Mouse (Mus musculus): ENCODE measurements around the gene Psmb1. TPM values are rescaled to one million over a fixed set of nuclear protein-coding genes. Genes with fewer than 3 reads are reported as not detected.
A peak's percentile ranks its signal among the peaks of the same experiment; 100 is the strongest.
"Not testable (repeated sequence)": the region's sequence is repeated elsewhere in the genome, so short reads cannot be mapped to it uniquely, and the experiment has no call there.

Gene Psmb1
- total and polyA plus RNA-seq, 3 experiments, result 200 to 445 (median 222) TPM

DNA sequence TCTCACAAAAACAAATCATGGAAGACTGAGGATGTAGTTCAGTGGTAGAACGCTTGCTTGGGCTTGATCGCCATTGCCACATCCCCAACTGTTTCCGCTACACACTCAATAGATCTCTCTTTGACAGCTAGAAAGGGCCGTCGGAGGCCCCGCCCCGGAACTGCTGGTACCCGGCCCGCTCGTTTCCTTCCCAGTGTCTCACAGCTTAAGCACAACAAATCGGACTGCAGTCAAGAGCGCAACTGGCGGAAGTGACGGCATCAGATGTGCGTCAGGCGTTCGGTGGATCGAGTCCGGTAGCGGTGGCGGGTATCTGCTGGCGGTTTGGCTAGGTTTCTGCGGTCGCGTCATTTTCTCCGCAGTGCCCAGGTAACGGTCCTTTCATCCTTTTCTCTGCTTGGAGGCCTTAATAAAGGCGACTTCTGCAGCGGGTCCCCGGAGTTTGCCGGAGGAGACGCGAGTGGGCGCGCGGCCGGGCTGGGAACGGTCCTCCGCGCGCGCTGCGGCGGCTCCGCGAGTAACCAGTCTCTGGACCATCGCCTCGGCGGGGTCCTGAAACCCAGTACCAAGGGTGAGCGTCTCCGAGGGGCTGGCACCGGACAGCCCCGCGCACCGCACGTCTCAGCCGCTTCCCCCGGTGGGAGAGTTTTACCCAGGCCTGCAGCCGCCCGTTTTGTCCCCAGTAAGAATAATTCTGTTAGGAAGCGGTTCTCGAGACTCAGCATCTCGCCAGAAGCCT, at the start of gene Psmb1, which contains the start of gene Tbp (continued):
- TF ChIP-seq MYC (IDR thresholded peaks at IDR 0.05; ENCODE audit: low read depth, low read length), result no peak; the same call in 1 of the 2 replicates
- TF ChIP-seq GATA1 (IDR thresholded peaks at IDR 0.05; ENCODE audit: low read depth, low read length), result no peak
- TF ChIP-seq MYB (IDR thresholded peaks at IDR 0.05; ENCODE audit: low read depth, low read length), result peak; percentile 91
- TF ChIP-seq RCOR1 (IDR thresholded peaks at IDR 0.05; ENCODE audit: low read depth, low read length), result no peak; the same call in 1 of the 2 replicates

DNA sequence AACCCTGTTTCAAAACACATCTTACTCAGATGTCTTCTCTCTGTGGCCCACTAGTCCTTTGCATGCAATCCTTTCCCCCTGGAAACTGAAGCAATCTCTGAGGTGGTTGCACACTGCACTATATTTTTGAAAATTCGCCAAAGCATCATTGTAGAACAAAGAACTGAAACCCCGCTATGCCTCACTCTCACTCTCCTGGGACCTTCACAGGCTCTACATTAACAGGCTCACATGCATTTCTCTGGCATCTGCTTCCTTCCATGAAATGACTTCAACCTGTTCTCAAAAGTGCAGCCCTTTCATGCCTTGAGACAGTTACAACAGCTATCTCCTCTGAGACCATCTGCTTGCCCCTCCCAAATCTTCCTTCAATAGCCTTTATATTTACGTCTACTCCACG, 46.9 kb upstream of the Psmb1 start:
- no peak for DNase-seq (ENCODE audit: low read depth, low spot score)
- Histone ChIP-seq H3K4me1 (ENCODE audit: control insufficient read depth in 1 of 2, insufficient read depth in 2 of 2, low read length in 2 of 2) (no peaks in the 10 kb centered on the region), H3K36me3 (ENCODE audit: control insufficient read depth in 1 of 2, insufficient read depth in 2 of 2, low read length in 2 of 2) (no peaks in the 10 kb centered on the region), H3K79me2 (ENCODE audit: control insufficient read depth, insufficient read depth, low read length, poor library complexity) (no peaks in the 10 kb centered on the region), H3K4me3 (ENCODE audit: control insufficient read depth in 1 of 2, insufficient read depth in 1 of 2, low read depth in 2 of 2, low read length in 2 of 2) (no peak overlapping the region), H3K27ac (ENCODE audit: control insufficient read depth, low read depth, low read length) (no peak overlapping the region), H3K27me3 (ENCODE audit: control insufficient read depth in 1 of 2, insufficient read depth in 2 of 2, low read length in 2 of 2) (no peaks in the 10 kb centered on the region), H3K9me3 (replicated peaks; ENCODE audit: insufficient read depth, low read length) (no peaks in the 10 kb centered on the region), H3K9ac (ENCODE audit: control insufficient read depth, low read depth, low read length, poor library complexity, severe bottlenecking) (no peak overlapping the region)
- no peak for TF ChIP-seq NELFE (IDR thresholded peaks at IDR 0.05; ENCODE audit: low read depth, low read length)
- no peak for TF ChIP-seq UBTF (IDR thresholded peaks at IDR 0.05; ENCODE audit: borderline replicate concordance, insufficient read depth, low read depth, low read length)
- TF ChIP-seq RAD21 (IDR thresholded peaks at IDR 0.05; ENCODE audit: low read depth, low read length), result no peak
- no peak for TF ChIP-seq BHLHE40 (IDR thresholded peaks at IDR 0.05; ENCODE audit: borderline replicate concordance, low read depth, low read length)
- TF ChIP-seq SIN3A (IDR thresholded peaks at IDR 0.05; ENCODE audit: low read length), result no peak
- TF ChIP-seq E2F4 (IDR thresholded peaks at IDR 0.05; ENCODE audit: borderline replicate concordance, low read depth, low read length), result no peak
- TF ChIP-seq POLR2AphosphoS2 (IDR thresholded peaks at IDR 0.05; ENCODE audit: low read length), result no peak
- TF ChIP-seq KAT2A (conservative IDR thresholded peaks at IDR 0.05; ENCODE audit: low read depth, low read length), result no peak
- no peak for TF ChIP-seq MAX (IDR thresholded peaks at IDR 0.05; ENCODE audit: low read length)
- TF ChIP-seq POLR2A (IDR thresholded peaks at IDR 0.05; ENCODE audit: control insufficient read depth in 1 of 2, insufficient read depth in 1 of 2, low read depth in 1 of 2, low read length in 2 of 2, poor library complexity in 1 of 2), result no peak
- TF ChIP-seq GATA1 (IDR thresholded peaks at IDR 0.05; ENCODE audit: low read depth, low read length), result no peak
- no peak for TF ChIP-seq SMC3 (IDR thresholded peaks at IDR 0.05; ENCODE audit: low read depth, low read length)
- no peak for TF ChIP-seq ZKSCAN1 (IDR thresholded peaks at IDR 0.05; ENCODE audit: low read depth, low read length)
- no peak for TF ChIP-seq CHD2 (IDR thresholded peaks at IDR 0.05; ENCODE audit: low read length)
- no peak for TF ChIP-seq USF1 (IDR thresholded peaks at IDR 0.05; ENCODE audit: low read depth, low read length)
- no peak for TF ChIP-seq MAFK (IDR thresholded peaks at IDR 0.05; ENCODE audit: borderline replicate concordance, low read depth, low read length)
- TF ChIP-seq ZC3H11A (IDR thresholded peaks at IDR 0.05; ENCODE audit: low read depth, low read length), result no peak
- no peak for TF ChIP-seq NRF1 (IDR thresholded peaks at IDR 0.05; ENCODE audit: insufficient read depth, low read depth, low read length, poor library complexity, severe bottlenecking)

DNA sequence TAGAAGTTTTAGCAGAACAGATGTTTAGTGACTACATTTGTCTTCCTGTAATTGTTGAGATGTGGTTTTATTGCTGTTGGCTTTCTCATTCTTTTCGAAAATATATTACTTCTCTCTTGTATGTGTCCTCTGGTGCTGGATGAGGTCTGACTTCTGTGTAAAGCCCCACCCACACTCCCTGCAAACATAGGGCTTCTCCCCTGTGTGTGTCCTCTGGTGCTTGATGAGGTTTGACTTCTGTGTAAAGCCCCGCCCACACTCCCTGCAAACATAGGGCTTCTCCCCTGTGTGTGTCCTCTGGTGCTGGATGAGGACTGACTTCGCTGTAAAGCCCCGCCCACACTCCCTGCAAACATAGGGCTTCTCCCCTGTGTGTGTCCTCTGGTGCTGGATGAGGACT, 44.3 kb upstream of the Psmb1 start:
- H3K4me1 ChIP-seq (ENCODE audit: control insufficient read depth in 1 of 2, insufficient read depth in 2 of 2, low read length in 2 of 2); H3K9ac ChIP-seq (ENCODE audit: control insufficient read depth, low read depth, low read length, poor library complexity, severe bottlenecking); H3K9me3 ChIP-seq (replicated peaks; ENCODE audit: insufficient read depth, low read length); H3K36me3 ChIP-seq (ENCODE audit: control insufficient read depth in 1 of 2, insufficient read depth in 2 of 2, low read length in 2 of 2); H3K27ac ChIP-seq (ENCODE audit: control insufficient read depth, low read depth, low read length); H3K4me3 ChIP-seq (ENCODE audit: control insufficient read depth in 1 of 2, insufficient read depth in 1 of 2, low read depth in 2 of 2, low read length in 2 of 2); H3K79me2 ChIP-seq (ENCODE audit: control insufficient read depth, insufficient read depth, low read length, poor library complexity); H3K27me3 ChIP-seq (ENCODE audit: control insufficient read depth in 1 of 2, insufficient read depth in 2 of 2, low read length in 2 of 2); DNase-seq (ENCODE audit: low read depth, low spot score): not testable (repeated sequence)

Measured in MEL (cell line).